Mouse (Mus musculus) MEL (cell line): ENCODE data around the gene Col4a3. TPM values are rescaled to one million over a fixed set of nuclear protein-coding genes. Genes with fewer than 3 reads are reported as not detected.
A peak's percentile ranks its signal among the peaks of the same experiment; 100 is the strongest.

ENCODE experiments used
- DNase-seq: peaks from one replicate; pipeline ENCODE4 v3.0.0; 2011; ENCODE audit warnings: low read depth, low spot score
- H3K27ac ChIP-seq: 2 replicates; pipeline ENCODE4 v1.5.1; 2012; ENCODE audit warnings: low read depth, mild to moderate bottlenecking, control low read depth, low read length, moderate library complexity; ENCODE audit not compliant: control insufficient read depth
- H3K27me3 ChIP-seq, 2 experiments: fragments of 150-350 bp in 1 of 2; sonication (generic) in 1 of 2; 2 replicates each; pipeline ENCODE4 v1.6.1; 2012; ENCODE audit warnings: low read length in 2 of 2, mild to moderate bottlenecking in 2 of 2, improper control_type of control experiment in 1 of 2, moderate library complexity in 1 of 2; ENCODE audit not compliant: insufficient read depth in 2 of 2, control insufficient read depth in 1 of 2
- H3K36me3 ChIP-seq, 2 experiments: 2 replicates each; pipeline ENCODE4 v1.6.1; 2012 to 2014; ENCODE audit warnings: low read length in 2 of 2, improper control_type of control experiment in 1 of 2, inconsistent platforms in 1 of 2, mild to moderate bottlenecking in 1 of 2; ENCODE audit not compliant: insufficient read depth in 2 of 2, control insufficient read depth in 1 of 2
- H3K4me1 ChIP-seq, 2 experiments: fragments of 150-350 bp in 1 of 2; sonication (generic) in 1 of 2; 2 replicates each; pipeline ENCODE4 v1.6.1; 2012; ENCODE audit warnings: low read length in 2 of 2, improper control_type of control experiment in 1 of 2, mild to moderate bottlenecking in 1 of 2; ENCODE audit not compliant: insufficient read depth in 2 of 2, control insufficient read depth in 1 of 2
- H3K4me3 ChIP-seq, 2 experiments: fragments of 150-350 bp in 1 of 2; sonication (generic) in 1 of 2; 2 replicates each; pipeline ENCODE4 v1.5.1; 2012; ENCODE audit warnings: low read depth in 2 of 2, low read length in 2 of 2, mild to moderate bottlenecking in 2 of 2, moderate library complexity in 2 of 2, control low read depth in 1 of 2, improper control_type of control experiment in 1 of 2; ENCODE audit not compliant: control insufficient read depth in 1 of 2, insufficient read depth in 1 of 2
- H3K79me2 ChIP-seq: 2 replicates; pipeline ENCODE4 v1.6.1; 2012; ENCODE audit warnings: mild to moderate bottlenecking, low read length, moderate library complexity; ENCODE audit not compliant: control insufficient read depth, poor library complexity, insufficient read depth
- H3K9ac ChIP-seq: 2 replicates; pipeline ENCODE4 v1.6.1; 2012; ENCODE audit warnings: low read depth, mild to moderate bottlenecking, control low read depth, low read length, moderate library complexity; ENCODE audit not compliant: control insufficient read depth, poor library complexity, severe bottlenecking
- H3K9me3 ChIP-seq: fragments of 150-350 bp; sonication (generic); replicated peaks from 2 replicates; pipeline ENCODE4 v1.6.1; 2012; ENCODE audit warnings: mild to moderate bottlenecking, low read length, improper control_type of control experiment, moderate library complexity; ENCODE audit not compliant: insufficient read depth
- BHLHE40 ChIP-seq: IDR thresholded peaks from 2 replicates; pipeline ENCODE4 v1.6.1; 2012; ENCODE audit warnings: low read depth, mild to moderate bottlenecking, inconsistent platforms, low read length, improper control_type of control experiment, borderline replicate concordance
- CHD1 ChIP-seq: IDR thresholded peaks from 2 replicates; pipeline ENCODE4 v1.6.1; 2012; ENCODE audit warnings: low read depth, mild to moderate bottlenecking, inconsistent platforms, low read length, improper control_type of control experiment
- ELF1 ChIP-seq: IDR thresholded peaks from 2 replicates; pipeline ENCODE4 v1.6.1; 2014; ENCODE audit warnings: low read depth, mild to moderate bottlenecking, inconsistent platforms, low read length, improper control_type of control experiment, moderate library complexity
- GATA1 ChIP-seq: IDR thresholded peaks from 2 replicates; pipeline ENCODE4 v1.6.1; 2011; ENCODE audit warnings: low read depth, low read length, improper control_type of control experiment
- HCFC1 ChIP-seq: IDR thresholded peaks from 2 replicates; pipeline ENCODE4 v1.6.1; 2012; ENCODE audit warnings: low read depth, mild to moderate bottlenecking, inconsistent platforms, low read length, improper control_type of control experiment, moderate library complexity
- KAT2A ChIP-seq: conservative IDR thresholded peaks from 2 replicates; pipeline ENCODE4 v1.6.1; 2012; ENCODE audit warnings: low read depth, low read length, improper control_type of control experiment, inconsistent platforms
- MAZ ChIP-seq: IDR thresholded peaks from 2 replicates; pipeline ENCODE4 v1.6.1; 2012; ENCODE audit warnings: low read depth, mild to moderate bottlenecking, inconsistent platforms, low read length, improper control_type of control experiment
- MEF2A ChIP-seq: IDR thresholded peaks from 2 replicates; pipeline ENCODE4 v1.6.1; 2014; ENCODE audit warnings: low read depth, mild to moderate bottlenecking, inconsistent platforms, low read length, improper control_type of control experiment; ENCODE audit not compliant: poor library complexity, insufficient replicate concordance, severe bottlenecking; ENCODE audit errors: extremely low read depth
- POLR2AphosphoS2 ChIP-seq: IDR thresholded peaks from 2 replicates; pipeline ENCODE4 v1.6.1; 2011; ENCODE audit warnings: low read length, improper control_type of control experiment
- SIN3A ChIP-seq: IDR thresholded peaks from 2 replicates; pipeline ENCODE4 v1.6.1; 2012; ENCODE audit warnings: low read length, improper control_type of control experiment, inconsistent platforms
- SMC3 ChIP-seq: IDR thresholded peaks from 2 replicates; pipeline ENCODE4 v1.6.1; 2011; ENCODE audit warnings: low read depth, low read length, improper control_type of control experiment
- TCF12 ChIP-seq: IDR thresholded peaks from 2 replicates; pipeline ENCODE4 v1.6.1; 2014; ENCODE audit warnings: low read depth, mild to moderate bottlenecking, inconsistent platforms, low read length, improper control_type of control experiment, moderate library complexity
- UBTF ChIP-seq: IDR thresholded peaks from 2 replicates; pipeline ENCODE4 v1.6.1; 2012; ENCODE audit warnings: low read depth, mild to moderate bottlenecking, inconsistent platforms, low read length, improper control_type of control experiment, moderate library complexity, borderline replicate concordance; ENCODE audit not compliant: insufficient read depth
- USF2 ChIP-seq, 2 experiments: IDR thresholded peaks; 2 replicates each; pipeline ENCODE4 v1.6.1; 2011 to 2012; ENCODE audit warnings: improper control_type of control experiment in 2 of 2, low read length in 2 of 2, borderline replicate concordance in 1 of 2, inconsistent platforms in 1 of 2, low read depth in 1 of 2, mild to moderate bottlenecking in 1 of 2; ENCODE audit not compliant: insufficient read depth in 1 of 2
- ZKSCAN1 ChIP-seq: IDR thresholded peaks from 2 replicates; pipeline ENCODE4 v1.6.1; 2012; ENCODE audit warnings: low read depth, mild to moderate bottlenecking, inconsistent platforms, low read length, improper control_type of control experiment, moderate library complexity
- polyA plus RNA-seq, 2 experiments: library from polyadenylated mRNA; stranded (reverse) in 1 of 2; unstranded in 1 of 2; fragments of >175 nt in 1 of 2; fragments of >200 nt in 1 of 2; gene quantifications; 2 replicates each; pipeline versions ENCODE4 v1.2.1 to v1.2.4; 2012; ENCODE audit warnings: low replicate concordance in 2 of 2, low read depth in 1 of 2; ENCODE audit not compliant: insufficient read length in 2 of 2, insufficient read depth in 1 of 2, missing spikeins in 1 of 2
- total RNA-seq: library from RNA; depleted of rRNA; stranded (reverse); fragments of 300-350 nt; gene quantifications from 2 replicates; pipeline ENCODE4 v1.2.3, GENCODE M21; 2012

Col4a3 gene
- total and polyA plus RNA-seq, 3 experiments, result 0.19 to 0.47 TPM; not detected in 1

DNA sequence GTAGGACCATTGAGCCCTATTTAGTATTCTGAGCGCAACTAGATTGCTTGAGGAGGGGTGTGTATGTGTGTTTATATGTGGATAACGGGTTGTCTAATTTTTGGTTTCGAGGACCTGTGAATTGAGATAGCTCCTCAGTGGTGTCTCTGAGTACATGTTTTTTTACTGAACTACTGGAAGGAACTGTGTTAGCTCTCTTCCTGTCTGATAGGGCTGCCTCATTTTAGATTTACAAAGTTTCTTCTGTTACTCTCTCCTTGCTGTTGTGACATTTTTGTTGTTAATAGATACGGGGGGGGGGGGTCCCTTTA is 139.1 kb downstream of the Col4a3 start (continued):
- no peak for TF ChIP-seq CHD1

DNA sequence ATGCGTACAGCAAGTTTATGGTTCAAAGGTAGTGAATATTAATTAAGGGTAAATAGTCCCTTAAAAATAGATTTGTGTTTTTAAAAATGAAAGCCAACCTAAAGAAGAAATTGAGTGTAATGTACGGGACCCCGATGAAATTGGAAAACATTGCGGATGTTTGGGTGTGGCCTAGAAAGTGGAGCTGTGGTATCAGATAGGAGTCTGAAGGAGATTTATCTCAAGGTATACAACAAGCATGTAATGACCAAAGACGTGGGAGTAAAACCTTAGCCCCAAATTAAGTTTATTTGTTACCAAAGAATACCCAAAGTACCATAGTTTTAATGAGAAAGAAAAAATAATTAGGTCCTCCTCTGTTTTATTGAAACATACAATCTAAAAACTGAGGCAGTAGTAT is 139.8 kb downstream of the Col4a3 start:
- peak overlapping the region; percentile 84; the same call in 1 of the 2 replicates for H3K27ac ChIP-seq
- no peaks in the 10 kb centered on the region; a peak in 2 of 4 replicates for H3K27me3 ChIP-seq
- H3K36me3 ChIP-seq, result peaks cover 5 to 11% of the 10 kb centered on the region in 2 experiments
- peak; percentile 42 for DNase-seq
- peaks cover 19% of the 10 kb centered on the region for H3K79me2 ChIP-seq
- H3K4me1 ChIP-seq, result peaks cover 2 to 7% of the 10 kb centered on the region in 2 experiments
- TF ChIP-seq GATA1, result peak; percentile 73
- no peak for TF ChIP-seq HCFC1
- 0 out of 2 replicates have a peak, but pooled peaks have one; percentile 11 for TF ChIP-seq SIN3A
- TF ChIP-seq, all 39 proteins: peak for 2
- Histone ChIP-seq H3K4me3 (peak overlapping the region; percentile 88 to 91), H3K9me3 (no peaks in the 10 kb centered on the region), H3K9ac (peak overlapping the region; percentile 87)

DNA sequence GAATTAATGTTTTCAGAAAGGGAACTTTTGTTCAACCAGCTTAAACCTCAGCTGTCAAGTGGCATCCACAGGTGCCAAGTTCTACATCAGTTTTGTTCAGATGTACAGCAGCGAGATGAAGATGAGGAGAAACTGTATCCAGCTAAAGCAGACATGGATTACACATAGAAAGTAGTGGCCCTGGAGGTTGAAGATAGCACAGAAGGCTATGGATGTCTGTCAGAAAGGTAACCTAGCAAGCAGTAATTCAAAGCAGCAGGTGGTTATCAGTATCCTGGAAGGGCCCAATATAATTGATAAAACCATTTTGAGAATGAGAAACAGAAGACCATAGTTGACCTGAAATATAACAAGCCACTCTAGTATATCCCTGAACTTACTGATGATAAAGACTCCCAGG is 146.6 kb downstream of the Col4a3 start:
- Histone ChIP-seq H3K36me3 (peaks cover 0 to 45% of the 10 kb centered on the region in 2 experiments; a peak in 2 of 4 replicates), H3K27ac (no peak overlapping the region), H3K9ac (no peak overlapping the region), H3K4me1 (no peaks in the 10 kb centered on the region), H3K4me3 (no peak overlapping the region), H3K9me3 (no peaks in the 10 kb centered on the region), H3K27me3 (no peaks in the 10 kb centered on the region), H3K79me2 (no peaks in the 10 kb centered on the region)
- no peak for DNase-seq
- TF ChIP-seq ELF1 (no peak), KAT2A (no peak), MEF2A (no peak), UBTF (no peak), POLR2AphosphoS2 (no peak), ZKSCAN1 (no peak), BHLHE40 (no peak), MAZ (no peak), USF2 (IDR thresholded peaks at IDR 0.05; ENCODE audit: borderline replicate concordance in 1 of 2, insufficient read depth in 1 of 2, low read depth in 1 of 2, low read length in 2 of 2) (no peak), GATA1 (no peak), SMC3 (no peak), TCF12 (no peak), CHD1 (no peak)
